Mouse (Mus musculus): ENCODE measurements around the gene Pde1c. TPM values are rescaled to one million over a fixed set of nuclear protein-coding genes. Genes with fewer than 3 reads are reported as not detected.

Gene Pde1c
- polyA plus RNA-seq, 1 experiment: 3.1 TPM

DNA sequence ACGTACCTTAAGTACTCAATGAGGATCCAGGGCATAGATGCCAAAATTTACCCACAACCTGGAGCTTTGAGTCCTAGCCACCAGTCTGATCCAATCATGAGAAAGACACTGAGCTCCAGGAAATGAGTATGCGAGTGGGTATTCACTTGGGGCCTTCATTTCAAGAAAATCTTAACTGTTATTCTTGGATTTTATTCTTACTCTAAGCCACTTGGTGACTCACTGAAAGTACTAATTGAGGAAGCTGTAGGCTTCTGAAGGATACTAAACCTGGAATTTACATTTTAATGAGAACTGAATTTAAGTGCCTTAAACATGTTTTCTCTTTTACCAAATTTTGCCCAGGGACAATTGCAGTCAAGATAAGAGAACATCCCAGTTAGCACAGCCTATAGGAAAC lies 392.4 kb downstream of the Pde1c start:
- Histone ChIP-seq H3K4me1 (ENCODE audit: control insufficient read depth, insufficient read depth, low read length) (no peaks in the 10 kb centered on the region), H3K27ac (ENCODE audit: insufficient read depth, low read length) (no peak overlapping the region), H3K4me3 (ENCODE audit: insufficient read depth, low read length) (no peak overlapping the region)
- TF ChIP-seq POLR2A (IDR thresholded peaks at IDR 0.05; ENCODE audit: extremely low read depth, insufficient read depth, low read length) (no peak), CTCF (IDR thresholded peaks at IDR 0.05; ENCODE audit: extremely low read depth, insufficient read depth, low read length) (no peak)

DNA sequence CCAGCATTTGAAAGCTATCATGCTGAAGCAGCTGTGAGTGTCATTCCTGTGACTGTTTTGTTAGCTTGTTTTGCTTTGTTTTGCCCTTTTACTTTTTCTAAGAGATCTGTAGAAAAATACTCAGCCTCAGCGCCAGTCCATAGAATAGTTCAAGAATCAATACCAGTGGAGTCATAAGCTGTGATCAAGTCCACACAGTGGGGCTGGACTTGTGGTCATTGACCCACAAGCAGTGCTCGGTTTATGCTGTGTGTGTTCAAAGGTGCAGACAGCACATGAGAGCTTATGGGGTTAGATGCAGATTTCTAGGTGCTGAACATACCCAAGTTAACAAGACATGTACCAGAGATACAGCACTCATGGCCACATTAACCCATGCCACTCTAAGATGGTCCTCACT lies 396.7 kb downstream of the Pde1c start:
- H3K27ac ChIP-seq (ENCODE audit: insufficient read depth, low read length): no peak overlapping the region
- H3K4me3 ChIP-seq (ENCODE audit: insufficient read depth, low read length): no peak overlapping the region
- H3K4me1 ChIP-seq (ENCODE audit: control insufficient read depth, insufficient read depth, low read length): no peaks in the 10 kb centered on the region; the same call in 1 of the 2 replicates
- TF ChIP-seq CTCF (IDR thresholded peaks at IDR 0.05; ENCODE audit: extremely low read depth, insufficient read depth, low read length) (no peak), POLR2A (IDR thresholded peaks at IDR 0.05; ENCODE audit: extremely low read depth, insufficient read depth, low read length) (no peak)

DNA sequence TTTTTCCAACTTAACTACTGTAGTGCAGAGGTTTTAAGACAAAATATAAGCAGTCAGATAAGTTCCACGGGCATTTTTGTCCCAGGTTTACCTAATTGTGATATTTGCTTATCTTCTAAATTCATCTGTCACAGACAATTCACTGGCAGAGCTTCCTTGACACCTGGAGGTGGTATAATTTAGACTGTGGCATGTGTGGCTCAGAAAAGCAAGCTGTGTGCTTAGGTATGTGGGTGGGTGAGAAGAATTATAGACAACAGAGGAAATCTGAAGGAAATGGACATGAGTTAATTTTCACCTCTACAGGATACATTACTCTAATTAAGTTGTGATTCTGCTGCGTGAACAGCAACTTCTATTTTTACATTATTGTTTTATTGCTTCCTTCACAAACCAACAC lies 400.2 kb downstream of the Pde1c start:
- TF ChIP-seq POLR2A (IDR thresholded peaks at IDR 0.05; ENCODE audit: extremely low read depth, insufficient read depth, low read length) (no peak), CTCF (IDR thresholded peaks at IDR 0.05; ENCODE audit: extremely low read depth, insufficient read depth, low read length) (no peak)

DNA sequence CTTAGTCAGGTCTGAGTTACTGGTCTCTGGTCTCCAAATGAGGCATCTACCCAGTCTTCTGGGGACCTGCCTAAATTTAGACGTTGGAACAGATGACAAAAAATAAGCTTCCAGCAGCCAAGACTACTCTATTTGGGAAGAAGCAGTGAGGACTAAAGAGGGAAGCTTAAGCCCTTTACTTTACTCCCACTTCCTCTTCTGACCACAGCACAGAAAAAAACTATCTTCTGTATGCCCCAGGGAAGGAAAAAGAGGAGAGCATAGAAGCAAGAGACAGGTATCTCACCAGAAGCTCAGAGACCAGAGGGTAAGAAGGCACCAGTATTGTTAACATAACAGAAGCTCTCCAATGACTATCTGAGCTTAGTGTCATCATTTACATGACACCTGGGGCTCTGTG lies 410.7 kb downstream of the Pde1c start:
- no peaks in the 10 kb centered on the region for H3K4me1 ChIP-seq (ENCODE audit: control insufficient read depth, insufficient read depth, low read length)
- H3K4me3 ChIP-seq (ENCODE audit: insufficient read depth, low read length): no peak overlapping the region
- no peak for TF ChIP-seq POLR2A (IDR thresholded peaks at IDR 0.05; ENCODE audit: extremely low read depth, insufficient read depth, low read length)
- no peak for TF ChIP-seq CTCF (IDR thresholded peaks at IDR 0.05; ENCODE audit: extremely low read depth, insufficient read depth, low read length)
- no peak overlapping the region for H3K27ac ChIP-seq (ENCODE audit: insufficient read depth, low read length)

More for the DNA sequence above, 400.2 kb downstream of the Pde1c start:
- no peak overlapping the region for H3K27ac ChIP-seq (ENCODE audit: insufficient read depth, low read length)
- no peak overlapping the region for H3K4me3 ChIP-seq (ENCODE audit: insufficient read depth, low read length)
- H3K4me1 ChIP-seq (ENCODE audit: control insufficient read depth, insufficient read depth, low read length): no peaks in the 10 kb centered on the region; the same call in 1 of the 2 replicates

DNA sequence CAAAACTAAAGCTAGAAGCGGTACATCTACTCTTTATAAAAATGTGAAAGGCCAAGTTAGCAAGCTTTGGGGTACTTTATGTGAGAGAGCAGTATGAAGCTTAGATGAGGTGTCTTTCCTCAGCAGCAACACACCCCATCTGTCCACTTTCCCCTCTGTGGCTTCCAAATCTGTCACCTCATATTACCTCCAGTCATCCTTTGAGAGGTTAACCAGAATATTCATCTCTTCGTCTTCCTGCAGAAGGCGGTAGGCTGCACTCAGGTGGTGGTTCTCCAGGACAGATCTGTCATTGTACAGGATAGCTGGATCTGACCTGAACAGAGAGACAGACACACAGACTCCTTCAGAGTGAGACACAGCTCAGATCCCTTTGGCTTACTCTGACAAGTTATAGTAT lies 412.1 kb downstream of the Pde1c start:
- Histone ChIP-seq H3K4me1 (ENCODE audit: control insufficient read depth, insufficient read depth, low read length) (no peaks in the 10 kb centered on the region), H3K4me3 (ENCODE audit: insufficient read depth, low read length) (no peak overlapping the region), H3K27ac (ENCODE audit: insufficient read depth, low read length) (no peak overlapping the region)
- no peak for TF ChIP-seq CTCF (IDR thresholded peaks at IDR 0.05; ENCODE audit: extremely low read depth, insufficient read depth, low read length)
- TF ChIP-seq POLR2A (IDR thresholded peaks at IDR 0.05; ENCODE audit: extremely low read depth, insufficient read depth, low read length): no peak

DNA sequence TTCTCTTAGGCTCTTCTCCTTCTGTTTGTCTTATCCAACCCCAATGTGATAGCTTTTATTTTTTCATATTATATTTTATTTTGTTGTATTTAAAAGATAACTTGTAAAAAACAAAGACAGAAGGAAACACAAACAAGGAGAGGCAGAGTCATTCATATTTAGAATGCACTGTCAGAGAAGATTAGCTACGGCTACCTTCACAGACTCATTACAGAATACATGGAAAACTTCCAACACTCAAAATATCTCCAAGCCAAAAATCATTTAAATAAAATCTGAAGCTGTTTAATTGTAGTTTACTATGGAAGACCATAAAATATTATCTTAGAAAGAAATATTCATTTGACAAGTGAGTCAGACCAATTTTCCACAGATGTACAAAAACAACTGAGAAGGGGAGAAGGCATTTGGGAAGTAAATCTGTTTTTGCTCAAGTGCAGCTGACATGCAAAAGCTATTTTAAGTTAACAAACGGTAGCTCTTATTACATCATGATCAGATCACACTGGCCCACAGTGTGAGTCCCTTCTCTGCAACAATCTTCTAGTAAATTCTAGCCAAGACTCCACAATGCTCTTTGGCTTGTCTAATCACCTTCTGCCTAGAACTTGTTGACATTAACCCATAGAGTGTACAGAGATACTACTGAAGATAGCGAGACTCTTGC lies 438.3 kb downstream of the Pde1c start:
- no peak overlapping the region for H3K4me3 ChIP-seq (ENCODE audit: insufficient read depth, low read length)
- TF ChIP-seq POLR2A (IDR thresholded peaks at IDR 0.05; ENCODE audit: extremely low read depth, insufficient read depth, low read length) (no peak), CTCF (IDR thresholded peaks at IDR 0.05; ENCODE audit: extremely low read depth, insufficient read depth, low read length) (no peak)

DNA sequence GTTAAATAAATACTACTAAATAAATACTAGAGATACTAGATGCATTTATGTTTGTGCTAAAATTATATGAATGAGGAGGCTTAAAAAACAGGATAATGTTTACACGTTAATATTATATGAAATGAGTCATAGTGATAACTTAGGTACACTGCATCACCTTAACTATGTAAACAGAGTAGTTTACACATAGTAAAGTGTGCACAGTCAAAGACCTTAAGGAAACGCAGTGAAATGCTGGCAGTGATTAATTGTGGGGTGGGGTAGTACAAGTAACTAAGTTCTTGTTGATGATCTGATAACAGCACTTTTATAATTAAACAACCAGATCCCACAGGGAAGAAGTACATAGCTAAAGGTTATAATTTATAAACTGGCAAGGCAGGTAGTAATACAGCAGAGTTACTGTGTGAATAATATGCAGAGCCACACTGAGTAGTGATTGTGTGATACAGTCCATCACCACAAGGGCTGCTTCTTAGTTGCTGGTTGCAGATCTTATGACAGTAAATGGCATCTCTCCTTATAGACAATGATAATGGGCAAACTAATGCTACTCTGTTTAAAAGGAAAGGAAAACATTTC lies 469.3 kb downstream of the Pde1c start:
- Histone ChIP-seq H3K4me1 (ENCODE audit: control insufficient read depth, insufficient read depth, low read length) (no peaks in the 10 kb centered on the region), H3K4me3 (ENCODE audit: insufficient read depth, low read length) (no peak overlapping the region), H3K27ac (ENCODE audit: insufficient read depth, low read length) (no peak overlapping the region)
- TF ChIP-seq CTCF (IDR thresholded peaks at IDR 0.05; ENCODE audit: extremely low read depth, insufficient read depth, low read length) (no peak), POLR2A (IDR thresholded peaks at IDR 0.05; ENCODE audit: extremely low read depth, insufficient read depth, low read length) (no peak)

More for the DNA sequence above, 438.3 kb downstream of the Pde1c start:
- Histone ChIP-seq H3K27ac (ENCODE audit: insufficient read depth, low read length) (no peak overlapping the region), H3K4me1 (ENCODE audit: control insufficient read depth, insufficient read depth, low read length) (no peaks in the 10 kb centered on the region)

DNA sequence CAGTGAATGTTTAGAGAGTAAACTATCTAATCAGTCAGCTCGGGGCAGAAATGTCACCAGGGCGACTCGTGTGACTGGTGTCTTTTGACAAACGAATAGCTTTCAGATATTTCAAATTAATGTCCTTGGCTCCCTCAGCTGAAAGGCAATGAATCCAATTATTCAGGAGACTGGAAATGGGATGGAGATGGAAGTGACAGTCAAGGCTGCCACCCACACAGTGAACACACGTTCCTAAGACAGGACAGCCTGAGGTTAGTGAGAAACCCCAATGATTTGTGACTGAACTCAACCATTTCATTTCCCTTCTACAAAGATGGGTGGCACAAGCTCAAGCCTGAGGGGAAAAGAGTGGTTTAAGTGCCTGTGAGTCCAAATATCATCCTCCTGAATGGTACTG lies 470.5 kb downstream of the Pde1c start:
- Histone ChIP-seq H3K4me3 (ENCODE audit: insufficient read depth, low read length) (no peak overlapping the region), H3K27ac (ENCODE audit: insufficient read depth, low read length) (no peak overlapping the region), H3K4me1 (ENCODE audit: control insufficient read depth, insufficient read depth, low read length) (no peaks in the 10 kb centered on the region)
- TF ChIP-seq CTCF (IDR thresholded peaks at IDR 0.05; ENCODE audit: extremely low read depth, insufficient read depth, low read length): no peak
- TF ChIP-seq POLR2A (IDR thresholded peaks at IDR 0.05; ENCODE audit: extremely low read depth, insufficient read depth, low read length): no peak

DNA sequence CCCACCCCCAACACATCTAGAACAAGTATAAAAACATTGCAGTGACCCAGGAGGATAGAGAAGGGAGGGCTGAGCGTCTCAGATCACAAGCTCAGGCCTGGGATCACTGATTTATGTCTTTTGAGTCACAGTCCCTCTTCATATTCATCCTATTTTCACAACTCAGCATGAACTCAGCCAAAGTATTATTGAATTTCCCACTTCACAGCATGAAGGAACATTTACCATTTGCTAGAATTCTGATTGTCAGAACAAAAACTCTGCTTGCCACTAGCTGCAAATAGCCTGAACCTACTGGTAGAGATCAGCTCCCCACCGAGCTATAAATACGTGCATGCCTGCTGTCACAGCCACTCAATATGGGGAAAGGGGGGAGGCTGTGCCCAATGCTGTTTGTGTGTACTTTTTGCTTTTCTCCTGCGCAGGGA lies 492.5 kb downstream of the Pde1c start:
- Histone ChIP-seq H3K27ac (ENCODE audit: insufficient read depth, low read length) (no peak overlapping the region), H3K4me3 (ENCODE audit: insufficient read depth, low read length) (no peak overlapping the region), H3K4me1 (ENCODE audit: control insufficient read depth, insufficient read depth, low read length) (no peaks in the 10 kb centered on the region)
- TF ChIP-seq POLR2A (IDR thresholded peaks at IDR 0.05; ENCODE audit: extremely low read depth, insufficient read depth, low read length): no peak
- TF ChIP-seq CTCF (IDR thresholded peaks at IDR 0.05; ENCODE audit: extremely low read depth, insufficient read depth, low read length): no peak

DNA sequence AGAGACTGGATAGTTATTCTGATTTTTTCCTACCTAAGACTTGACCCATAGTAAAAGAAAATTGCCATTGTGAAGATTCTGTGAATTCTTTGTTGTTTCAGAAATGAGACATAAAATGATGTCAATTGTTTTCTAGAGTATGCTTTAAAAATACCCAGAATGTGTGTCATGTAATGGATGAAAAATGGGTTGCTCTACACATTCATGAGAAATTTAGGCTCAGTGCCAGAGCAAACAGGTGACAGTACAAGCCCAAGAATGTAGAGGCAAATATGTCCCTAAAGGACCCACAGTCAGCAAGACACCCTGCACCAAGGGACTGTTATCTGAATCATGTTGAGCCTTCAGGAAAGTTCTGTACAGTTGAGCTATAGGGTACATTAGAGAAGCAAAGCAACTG lies 500.4 kb downstream of the Pde1c start:
- no peak for TF ChIP-seq CTCF (IDR thresholded peaks at IDR 0.05; ENCODE audit: extremely low read depth, insufficient read depth, low read length)
- TF ChIP-seq POLR2A (IDR thresholded peaks at IDR 0.05; ENCODE audit: extremely low read depth, insufficient read depth, low read length): no peak
- H3K4me1 ChIP-seq (ENCODE audit: control insufficient read depth, insufficient read depth, low read length): no peaks in the 10 kb centered on the region
- no peak overlapping the region for H3K4me3 ChIP-seq (ENCODE audit: insufficient read depth, low read length)
- H3K27ac ChIP-seq (ENCODE audit: insufficient read depth, low read length): no peak overlapping the region

All from cortical plate, adult 2 months (tissue).